Mouse (Mus musculus) spleen, adult 2 months (tissue): Measurements from ENCODE around the gene Hspb7. TPM values are rescaled to one million over a fixed set of nuclear protein-coding genes. Genes with fewer than 3 reads are reported as not detected.

Source experiments
- DNase-seq, 2 experiments: peaks; one replicate each; pipeline versions ENCODE4 v3.0.0 to v3.0.0-alpha.2; 2012 to 2021; ENCODE audit warnings: low spot score in 2 of 2, low read depth in 1 of 2
- H3K27ac ChIP-seq: fragments of 200-500 bp; 2 replicates; pipeline ENCODE4 v1.5.1; 2012; ENCODE audit warnings: low read length, inconsistent platforms; ENCODE audit not compliant: insufficient read depth
- H3K27me3 ChIP-seq: fragments of 200-500 bp; 2 replicates; pipeline ENCODE4 v1.6.1; 2012; ENCODE audit warnings: mild to moderate bottlenecking, moderate library complexity, low read length, inconsistent platforms; ENCODE audit not compliant: control insufficient read depth, insufficient read depth
- H3K36me3 ChIP-seq: fragments of 200-500 bp; 2 replicates; pipeline ENCODE4 v1.6.1; 2012; ENCODE audit warnings: mild to moderate bottlenecking, low read length, inconsistent platforms; ENCODE audit not compliant: control insufficient read depth, insufficient read depth
- H3K4me1 ChIP-seq: fragments of 200-500 bp; 2 replicates; pipeline ENCODE4 v1.6.1; 2011; ENCODE audit warnings: inconsistent platforms; ENCODE audit not compliant: control insufficient read depth, insufficient read depth, insufficient read length
- H3K4me3 ChIP-seq: fragments of 200-500 bp; 2 replicates; pipeline ENCODE4 v1.5.1; 2011; ENCODE audit warnings: mild to moderate bottlenecking, inconsistent platforms; ENCODE audit not compliant: insufficient read depth, insufficient read length; ENCODE audit errors: extremely low read depth
- CTCF ChIP-seq: fragments of 200-500 bp; IDR thresholded peaks from 2 replicates; pipeline ENCODE4 v1.5.1; 2011; ENCODE audit warnings: mild to moderate bottlenecking, inconsistent platforms; ENCODE audit not compliant: insufficient read depth, insufficient read length, insufficient replicate concordance; ENCODE audit errors: extremely low read depth
- POLR2A ChIP-seq: fragments of 200-500 bp; IDR thresholded peaks from 2 replicates; pipeline ENCODE4 v1.6.1; 2011; ENCODE audit warnings: low read depth, low read length, inconsistent platforms
- WGBS: fragments of 180-500 bp; shearing (Covaris S2); methylation state at CpG from one replicate; pipeline ENCODE4 v1.1.7; 2018; 5-methylcytosine and 5-hydroxymethylcytosine counted together
- polyA plus RNA-seq: library from polyadenylated mRNA; depleted of rRNA; stranded (reverse); fragments of >200 nt; gene quantifications from 2 replicates; pipeline ENCODE4 v1.2.3, GENCODE M21; 2012

Hspb7 gene
- polyA plus RNA-seq, 1 experiment: 2.4 TPM

DNA sequence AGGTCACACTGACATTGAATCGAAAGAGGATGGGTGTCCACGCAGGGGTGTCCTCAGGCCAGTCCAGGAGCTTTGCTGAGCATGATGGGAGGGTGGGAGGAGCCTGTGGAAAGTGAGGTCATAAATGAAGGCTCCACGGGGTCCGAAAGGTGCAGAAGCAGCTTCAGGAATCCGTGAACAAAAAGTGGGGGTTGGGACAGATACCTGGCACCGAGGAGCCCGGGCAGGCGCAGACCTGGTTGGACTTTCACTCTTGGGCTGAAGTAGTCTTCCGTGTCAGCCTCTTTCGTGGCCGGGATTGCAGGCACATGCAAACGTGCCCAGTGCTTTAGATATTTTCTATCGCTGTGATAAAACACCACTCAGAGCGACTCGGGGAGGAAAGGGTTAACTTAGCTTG is 20.4 kb upstream of the Hspb7 start:
- peaks cover 3% of the 10 kb centered on the region; the same call in 1 of the 2 replicates for H3K4me1 ChIP-seq
- no peak for DNase-seq
- H3K4me3 ChIP-seq: no peak overlapping the region
- TF ChIP-seq CTCF (no peak), POLR2A (no peak)
- H3K36me3 ChIP-seq: no peaks in the 10 kb centered on the region
- no peak overlapping the region for H3K27ac ChIP-seq
- WGBS: 88% methylated on average over 15 of the region's 15 CpGs
- H3K27me3 ChIP-seq: no peaks in the 10 kb centered on the region

DNA sequence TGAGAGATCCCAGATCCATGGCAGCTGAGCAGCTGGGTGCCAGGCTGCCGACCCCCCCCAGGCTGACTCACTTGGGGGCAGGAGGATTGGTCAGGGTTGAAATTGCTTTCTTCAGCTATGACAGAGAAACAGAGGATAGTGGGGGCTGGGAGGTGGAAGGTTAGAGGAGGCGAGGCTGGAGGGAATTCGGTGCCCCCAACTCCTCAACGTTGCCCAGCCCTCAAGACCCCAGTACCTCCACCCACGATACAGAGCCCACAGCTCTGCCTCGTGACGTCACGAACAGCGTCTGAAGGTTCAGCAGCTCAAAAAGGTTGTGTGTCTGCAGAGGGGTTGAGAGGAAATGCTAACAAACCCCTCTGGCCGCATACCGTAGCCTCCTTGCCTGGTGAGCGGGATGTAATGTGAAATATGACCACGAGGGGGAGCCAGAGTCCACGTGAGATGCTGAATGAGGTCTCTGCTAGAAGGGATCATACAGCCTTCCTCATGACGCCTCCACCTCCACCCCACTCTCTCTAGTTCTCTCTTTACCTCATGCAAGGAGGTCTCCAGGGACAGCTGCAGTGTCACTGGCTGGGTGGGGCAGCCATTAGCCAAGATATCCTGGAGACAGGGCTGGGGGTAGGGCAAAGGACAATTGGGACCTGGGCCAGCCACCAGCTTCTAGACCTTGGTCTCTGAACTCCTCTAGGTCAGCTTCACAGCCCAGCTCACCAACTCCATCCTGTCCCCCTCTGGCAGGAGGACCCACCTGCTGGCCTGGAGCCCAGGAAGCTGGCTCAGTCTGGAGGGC is 15.9 kb upstream of the Hspb7 start:
- TF ChIP-seq POLR2A (no peak), CTCF (peak; percentile 91; the same call in 1 of the 2 replicates)
- peak; percentile 73 to 77 for DNase-seq
- H3K27ac ChIP-seq: no peak overlapping the region
- H3K36me3 ChIP-seq: no peaks in the 10 kb centered on the region
- H3K4me3 ChIP-seq: no peak overlapping the region
- H3K4me1 ChIP-seq: peaks cover 3% of the 10 kb centered on the region; the same call in 1 of the 2 replicates
- 17% methylated on average over 15 of the region's 15 CpGs for WGBS
- H3K27me3 ChIP-seq: no peaks in the 10 kb centered on the region

- Histone ChIP-seq H3K4me3 (no peak overlapping the region), H3K27ac (no peak overlapping the region), H3K27me3 (no peaks in the 10 kb centered on the region), H3K4me1 (peaks cover 3% of the 10 kb centered on the region; the same call in 1 of the 2 replicates), H3K36me3 (no peaks in the 10 kb centered on the region)
- 85% methylated on average over 3 of the region's 3 CpGs for WGBS
- no peak for DNase-seq
- no peak for TF ChIP-seq CTCF
- TF ChIP-seq POLR2A: no peak
Observed at GRCm38 (mm10) chr4:141405314-141405622, 15.3 kb upstream of the Hspb7 start.

- WGBS: 53% methylated on average over 14 of the region's 14 CpGs
- H3K4me1 ChIP-seq: peaks cover 3% of the 10 kb centered on the region; the same call in 1 of the 2 replicates
- H3K27me3 ChIP-seq: no peaks in the 10 kb centered on the region
- H3K27ac ChIP-seq: no peak overlapping the region
- no peaks in the 10 kb centered on the region for H3K36me3 ChIP-seq
- no peak overlapping the region for H3K4me3 ChIP-seq
- DNase-seq: peak; percentile 21 to 28
- peak; percentile 45; the same call in 1 of the 2 replicates for TF ChIP-seq CTCF
- TF ChIP-seq POLR2A: no peak
Observed at GRCm38 (mm10) chr4:141406516-141407299, 13.9 kb upstream of the Hspb7 start.

DNA sequence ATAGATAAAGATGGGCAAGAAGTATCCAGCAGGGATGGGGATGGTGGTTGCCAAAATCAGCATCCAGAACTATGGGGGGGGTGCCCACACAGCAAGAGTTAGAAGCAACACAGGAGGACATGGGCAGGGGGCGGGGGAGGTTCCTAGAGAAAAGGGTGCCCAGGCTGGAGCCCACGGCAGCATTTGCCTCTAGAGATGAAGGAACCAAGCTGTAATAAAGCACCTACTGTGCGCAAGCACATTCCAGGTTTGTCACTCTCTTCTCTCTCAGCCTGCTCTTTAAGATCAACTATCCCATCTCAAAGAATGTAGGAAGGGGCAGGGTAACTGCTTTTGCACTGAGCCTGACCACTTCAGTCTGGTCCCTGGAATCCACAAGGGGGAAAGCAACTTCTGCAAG is 12.0 kb upstream of the Hspb7 start:
- Histone ChIP-seq H3K4me3 (no peak overlapping the region), H3K36me3 (no peaks in the 10 kb centered on the region), H3K27me3 (no peaks in the 10 kb centered on the region), H3K27ac (no peak overlapping the region), H3K4me1 (peaks cover 3% of the 10 kb centered on the region; the same call in 1 of the 2 replicates)
- TF ChIP-seq POLR2A (no peak), CTCF (no peak)
- 90% methylated on average over 3 of the region's 3 CpGs for WGBS
- DNase-seq: no peak

GRCm38 (mm10) chr4:141411430-141411992 is 9.1 kb upstream of the Hspb7 start:
- no peak overlapping the region for H3K4me3 ChIP-seq
- no peaks in the 10 kb centered on the region for H3K36me3 ChIP-seq
- no peaks in the 10 kb centered on the region for H3K27me3 ChIP-seq
- H3K27ac ChIP-seq: no peak overlapping the region
- H3K4me1 ChIP-seq: no peaks in the 10 kb centered on the region
- TF ChIP-seq CTCF: peak; percentile 42; the same call in 1 of the 2 replicates
- TF ChIP-seq POLR2A: no peak
- DNase-seq: no peak
- 39% methylated on average over 22 of the region's 22 CpGs for WGBS
